29 mouse cellular contexts compared by ENCODE assay signal in the genomic region with DNA sequence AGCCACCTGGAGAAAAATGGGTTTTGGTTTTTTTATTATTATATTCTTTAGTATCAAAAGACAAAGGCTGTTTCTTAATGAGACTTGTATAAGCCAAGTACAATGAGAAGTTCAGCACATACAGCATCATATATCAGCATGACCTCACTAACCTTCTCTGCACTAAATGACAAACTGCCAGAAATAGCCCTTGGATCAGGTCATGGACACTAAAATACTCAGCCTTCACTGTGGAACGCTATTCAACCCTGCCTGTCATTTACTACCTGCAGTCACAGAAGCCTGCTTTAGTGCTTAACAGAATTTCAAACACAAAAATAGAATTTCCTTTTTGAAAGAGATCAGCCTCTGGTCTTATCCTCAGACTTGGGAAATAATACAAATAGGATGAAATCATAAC.
DNase-seq lines count a peak whose midpoint lies in the region; ATAC-seq lines count a peak whose summit lies in the region.
"Had no signal": no experiment of that assay in that cellular context is flagged by ENCODE, and none has a peak within 500 bp of the region (broad histone marks: within the 10 kb centered on the region; RNA-seq: fewer than 3 reads in every experiment).

No protein-coding gene starts in this region.

- no peak overlapping the region for H3K4me2 ChIP-seq in heart, embryonic 13.5 days
- H3K4me2 ChIP-seq in hindbrain, embryonic 16.5 days (ENCODE audit: low read length), result no peak overlapping the region
- H3K4me2 ChIP-seq: embryonic facial prominence, embryonic 15.5 days; forebrain, embryonic 12.5 days; hindbrain, embryonic 15.5 days; limb, embryonic 12.5 days; liver, embryonic 15.5 days; lung, embryonic 15.5 days; midbrain, embryonic 11.5 days; neural tube, embryonic 12.5 days had no signal

- H3K27me3 ChIP-seq in heart, embryonic 13.5 days (replicated peaks), result no peaks in the 10 kb centered on the region
- no peaks in the 10 kb centered on the region for H3K27me3 ChIP-seq in hindbrain, embryonic 16.5 days (replicated peaks; ENCODE audit: control insufficient read depth, insufficient read depth, low read length)
- H3K27me3 ChIP-seq: embryonic facial prominence, embryonic 15.5 days; forebrain, embryonic 12.5 days; hindbrain, embryonic 15.5 days; limb, embryonic 12.5 days; liver, embryonic 15.5 days; lung, embryonic 15.5 days; neural tube, embryonic 12.5 days had no signal

- peak overlapping the region; percentile 62 for H3K27ac ChIP-seq in heart, embryonic 13.5 days (replicated peaks)
- H3K27ac ChIP-seq in hindbrain, embryonic 16.5 days (ENCODE audit: low read depth, low read length), result no peak overlapping the region
- H3K27ac ChIP-seq: embryonic facial prominence, embryonic 10.5 days; embryonic facial prominence, embryonic 15.5 days; forebrain, embryonic 12.5 days; hindbrain, embryonic 10.5 days; hindbrain, embryonic 15.5 days; layer of hippocampus, adult 2 months; left cerebral cortex, adult 2 months; limb, embryonic 12.5 days; liver, embryonic 15.5 days; lung, embryonic 15.5 days; neural tube, embryonic 12.5 days; stomach, postnatal 0 days had no signal

- H3K4me3 ChIP-seq in heart, embryonic 13.5 days, result no peak overlapping the region
- no peak overlapping the region for H3K4me3 ChIP-seq in hindbrain, embryonic 16.5 days (ENCODE audit: low read length)
- H3K4me3 ChIP-seq: embryonic facial prominence, embryonic 10.5 days; embryonic facial prominence, embryonic 15.5 days; forebrain, embryonic 12.5 days; hindbrain, embryonic 10.5 days; hindbrain, embryonic 15.5 days; layer of hippocampus, adult 2 months; left cerebral cortex, adult 2 months; limb, embryonic 12.5 days; liver, embryonic 15.5 days; lung, embryonic 15.5 days; neural tube, embryonic 12.5 days had no signal

- WGBS in heart, embryonic 13.5 days, result 36% methylated on average over 1 of the region's 1 CpGs
- WGBS in hindbrain, embryonic 16.5 days, result 57% methylated on average over 1 of the region's 1 CpGs

- no peak overlapping the region for H3K9ac ChIP-seq in heart, embryonic 13.5 days
- H3K9ac ChIP-seq in hindbrain, embryonic 16.5 days (ENCODE audit: low read depth, low read length), result no peak overlapping the region
- H3K9ac ChIP-seq: embryonic facial prominence, embryonic 15.5 days; forebrain, embryonic 12.5 days; hindbrain, embryonic 15.5 days; limb, embryonic 12.5 days; liver, embryonic 15.5 days; lung, embryonic 15.5 days; neural tube, embryonic 12.5 days had no signal

- intact Hi-C loops in heart, postnatal 10 days (cut with DNase I), result no loop called here

- no peaks in the 10 kb centered on the region for H3K36me3 ChIP-seq in heart, embryonic 13.5 days
- no peaks in the 10 kb centered on the region for H3K36me3 ChIP-seq in hindbrain, embryonic 16.5 days (ENCODE audit: control insufficient read depth, insufficient read depth, low read length)
- H3K36me3 ChIP-seq: embryonic facial prominence, embryonic 10.5 days; embryonic facial prominence, embryonic 15.5 days; forebrain, embryonic 12.5 days; hindbrain, embryonic 10.5 days; hindbrain, embryonic 15.5 days; limb, embryonic 12.5 days; liver, embryonic 15.5 days; lung, embryonic 15.5 days; neural tube, embryonic 12.5 days had no signal

- peaks cover 13% of the 10 kb centered on the region for H3K4me1 ChIP-seq in heart, embryonic 13.5 days
- no peaks in the 10 kb centered on the region for H3K4me1 ChIP-seq in hindbrain, embryonic 16.5 days (ENCODE audit: control insufficient read depth, insufficient read depth, low read depth, low read length)
- H3K4me1 ChIP-seq: embryonic facial prominence, embryonic 10.5 days; embryonic facial prominence, embryonic 15.5 days; forebrain, embryonic 12.5 days; hindbrain, embryonic 10.5 days; hindbrain, embryonic 15.5 days; limb, embryonic 12.5 days; liver, embryonic 15.5 days; lung, embryonic 15.5 days; neural tube, embryonic 12.5 days had no signal

- DNase-seq in heart, adult 18-20 months, result peak; percentile 22 to 46
- no peak for DNase-seq in heart, postnatal 4 days
- DNase-seq in heart, adult 9 months (ENCODE audit: low spot score in 2 of 2), result peak; percentile 4 to 50
- peak; percentile 43 to 46 for DNase-seq in heart, postnatal 10 days
- no peak for DNase-seq in ovary, postnatal 36 days (ENCODE audit: low spot score)
- DNase-seq in thymus, postnatal 14 days, result no peak
- DNase-seq: adrenal gland, postnatal 25 days; cerebellum, adult 18-20 months; cerebellum, postnatal 14 days; kidney, adult 18-20 months; kidney, postnatal 36 days; right cerebral cortex, postnatal 25 days; thymus, adult 18-20 months had no signal

- peak; percentile 37; the same call in 1 of the 2 replicates for ATAC-seq in heart, embryonic 13.5 days (ENCODE audit: extremely low read depth, insufficient number of reproducible peaks, low FRiP score, low TSS enrichment)
- no peak for ATAC-seq in hindbrain, embryonic 16.5 days
- ATAC-seq: CD4-positive, CD25-positive, alpha-beta regulatory T cell, adult 4 months had no signal

- no peaks in the 10 kb centered on the region for H3K9me3 ChIP-seq in heart, embryonic 13.5 days
- no peaks in the 10 kb centered on the region for H3K9me3 ChIP-seq in hindbrain, embryonic 16.5 days (ENCODE audit: control insufficient read depth, low read length)
- H3K9me3 ChIP-seq: embryonic facial prominence, embryonic 10.5 days; embryonic facial prominence, embryonic 15.5 days; forebrain, embryonic 12.5 days; hindbrain, embryonic 10.5 days; hindbrain, embryonic 15.5 days; limb, embryonic 12.5 days; liver, embryonic 15.5 days; lung, embryonic 15.5 days; neural tube, embryonic 12.5 days had no signal

Comparison
In these comparisons a context has a peak if more than half of its experiments do, and no peak if none do; other contexts are left out.
1. DNase-seq: peak in heart, adult 18-20 months (2 of 2), heart, adult 9 months (2 of 2) and heart, postnatal 10 days (2 of 2); none in heart, postnatal 4 days (single experiment), ovary, postnatal 36 days (single experiment) and thymus, postnatal 14 days (single experiment).